Mouse (Mus musculus) cerebellum, adult 2 months (tissue): ENCODE data around the gene Eif2b1.

Experiments
- CTCF ChIP-seq: fragments of 200-500 bp; IDR thresholded peaks from 2 replicates; pipeline ENCODE4 v1.5.1; 2011; ENCODE audit warnings: low read depth, mild to moderate bottlenecking, control low read depth, low read length, moderate library complexity, borderline replicate concordance; ENCODE audit not compliant: insufficient read depth
- POLR2A ChIP-seq: fragments of 200-500 bp; IDR thresholded peaks from 2 replicates; pipeline ENCODE4 v1.6.1; 2011; ENCODE audit warnings: low read length, control low read depth, borderline replicate concordance; ENCODE audit not compliant: insufficient read depth

DNA sequence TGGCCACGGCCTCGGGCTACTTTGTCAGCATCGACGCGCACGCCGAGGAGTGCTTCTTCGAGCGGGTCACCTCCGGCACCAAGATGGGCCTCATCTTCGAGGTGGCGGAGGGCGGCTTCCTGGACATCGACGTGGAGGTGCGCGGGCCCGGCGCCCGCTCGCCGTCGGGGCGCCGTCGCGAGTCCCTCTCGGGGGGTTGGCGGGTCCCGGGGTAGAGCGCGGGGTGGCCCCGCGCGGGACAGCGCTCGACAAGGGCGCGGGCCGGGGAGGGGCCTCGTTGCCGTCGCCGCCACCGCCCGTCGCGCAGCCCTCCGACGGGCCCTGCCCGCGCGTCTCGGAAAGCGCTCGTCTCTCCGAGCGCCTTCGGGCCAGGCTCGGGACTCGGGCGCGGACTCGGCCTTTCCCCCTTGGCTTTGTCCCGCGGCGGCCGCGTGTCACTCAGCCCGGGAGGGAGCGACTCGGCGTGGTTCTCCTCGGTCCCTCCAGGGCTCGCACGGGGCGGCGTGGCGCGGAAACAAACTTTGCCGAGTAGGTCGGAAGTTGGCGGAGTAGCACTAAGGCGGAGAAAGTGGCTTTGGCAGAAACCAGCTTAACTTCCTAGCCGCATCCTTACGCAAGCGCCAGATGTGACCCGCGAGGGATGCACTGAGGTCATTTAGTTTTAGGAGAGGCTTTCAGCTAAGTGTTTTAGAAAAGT is 37.9 kb downstream of the Eif2b1 start:
- TF ChIP-seq POLR2A (no peak), CTCF (no peak)
